Mouse (Mus musculus) embryo, embryonic 11.5 days (tissue): ENCODE results near the gene Cnnm1.
A peak's percentile ranks its signal among the peaks of the same experiment; 100 is the strongest.

Experiments used
- DNase-seq: peaks from one replicate; pipeline ENCODE4 v3.0.0-alpha.2; 2012; ENCODE audit warnings: low read depth, low spot score

Cnnm1 gene

GRCm38 (mm10) chr19:43440112-43440737 lies at the start of gene Cnnm1:
Cnnm1 (plus strand) TSS chr19:43440436.
- DNase-seq: peak; percentile 27

GRCm38 (mm10) chr19:43396327-43396726 lies 43.9 kb upstream of the Cnnm1 start:
- DNase-seq: no peak

- no peak for DNase-seq
Measured at GRCm38 (mm10) chr19:43407181-43407580, 33.1 kb upstream of the Cnnm1 start.

- DNase-seq: no peak
Measured at GRCm38 (mm10) chr19:43415565-43415964, 24.7 kb upstream of the Cnnm1 start.

GRCm38 (mm10) chr19:43420506-43420905 lies 19.7 kb upstream of the Cnnm1 start:
- DNase-seq: no peak

- no peak for DNase-seq
Measured at GRCm38 (mm10) chr19:43424082-43424481, 16.2 kb upstream of the Cnnm1 start.

GRCm38 (mm10) chr19:43427446-43428224 lies 12.6 kb upstream of the Cnnm1 start:
- no peak for DNase-seq

GRCm38 (mm10) chr19:43439246-43439645 lies 990 bp upstream of the Cnnm1 start:
- no peak for DNase-seq

- DNase-seq: peak; percentile 26
Measured at GRCm38 (mm10) chr19:43440768-43441660, 778 bp downstream of the Cnnm1 start.

- no peak for DNase-seq
Measured at GRCm38 (mm10) chr19:43441661-43441990, 1.4 kb downstream of the Cnnm1 start.

- DNase-seq: peak; percentile 13
Measured at GRCm38 (mm10) chr19:43442269-43442668, 2.0 kb downstream of the Cnnm1 start.

GRCm38 (mm10) chr19:43442906-43443305 lies 2.7 kb downstream of the Cnnm1 start:
- DNase-seq: no peak

- no peak for DNase-seq
Measured at GRCm38 (mm10) chr19:43444636-43445205, 4.5 kb downstream of the Cnnm1 start.

- no peak for DNase-seq
Measured at GRCm38 (mm10) chr19:43451563-43451962, 11.3 kb downstream of the Cnnm1 start.

GRCm38 (mm10) chr19:43452176-43452575 lies 11.9 kb downstream of the Cnnm1 start:
- DNase-seq: no peak

GRCm38 (mm10) chr19:43453025-43453424 lies 12.8 kb downstream of the Cnnm1 start:
- no peak for DNase-seq

GRCm38 (mm10) chr19:43459948-43460347 lies 19.7 kb downstream of the Cnnm1 start:
- no peak for DNase-seq

- DNase-seq: no peak
Measured at GRCm38 (mm10) chr19:43460481-43460880, 20.2 kb downstream of the Cnnm1 start.

GRCm38 (mm10) chr19:43462141-43462540 lies 21.9 kb downstream of the Cnnm1 start:
- DNase-seq: no peak

- no peak for DNase-seq
Measured at GRCm38 (mm10) chr19:43463546-43464293, 23.5 kb downstream of the Cnnm1 start.

GRCm38 (mm10) chr19:43464294-43464687 lies 24.1 kb downstream of the Cnnm1 start:
- DNase-seq: no peak
